Mouse (Mus musculus) liver, postnatal 0 days (tissue): Measurements from ENCODE around the gene Gm8947.

ENCODE experiments used
- CTCF ChIP-seq: sonication (generic); IDR thresholded peaks from 2 replicates; pipeline ENCODE4 v1.5.1; 2016; ENCODE audit warnings: antibody characterized with exemption, low read depth
- EP300 ChIP-seq: IDR thresholded peaks from 2 replicates; pipeline ENCODE4 v1.6.1; 2016; ENCODE audit warnings: antibody characterized with exemption, low read depth, mild to moderate bottlenecking

DNA sequence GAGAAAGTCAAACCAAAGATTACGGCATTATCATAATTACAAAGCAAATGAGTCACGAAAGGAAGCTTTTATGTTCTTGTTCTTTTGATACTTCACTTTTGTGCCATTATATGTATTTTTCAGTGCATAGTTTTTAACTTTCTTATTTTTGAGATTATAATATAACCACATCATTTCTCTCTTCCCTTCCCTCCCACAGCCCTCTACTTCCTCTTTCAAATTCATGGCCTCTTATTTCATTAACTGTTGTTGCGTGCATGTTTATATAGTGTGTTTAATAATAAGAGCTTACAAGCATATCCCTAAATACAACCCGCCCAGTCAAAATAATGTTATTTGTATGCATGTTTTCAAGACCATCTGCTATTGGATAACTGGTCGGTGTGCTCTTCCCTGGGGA lies 26.9 kb downstream of the Gm8947 start:
- TF ChIP-seq CTCF (no peak), EP300 (no peak)
